Mouse (Mus musculus) bone marrow, adult 2 months (tissue): ENCODE measurements at regions not wholly inside any gene's neighbourhood (a gene's known extent, or its start where the extent isn't known, plus 50 kb on each side); places are given as distances from the start of the nearest gene placed in this dataset.

ENCODE experiments used
- CTCF ChIP-seq: fragments of 200-500 bp; IDR thresholded peaks from 2 replicates; pipeline ENCODE4 v1.5.1; 2011; ENCODE audit warnings: low read length, control low read depth; ENCODE audit not compliant: control insufficient read depth, insufficient read depth
- POLR2A ChIP-seq: fragments of 200-500 bp; IDR thresholded peaks from 2 replicates; pipeline ENCODE4 v1.6.1; 2011; ENCODE audit warnings: low read depth, mild to moderate bottlenecking, control low read depth, low read length, borderline replicate concordance; ENCODE audit not compliant: control insufficient read depth

GRCm38 (mm10) chr1:89288001-89288400 lies 166.6 kb upstream of the Agap1 start:
- TF ChIP-seq CTCF, result no peak
- TF ChIP-seq POLR2A, result no peak
